Mouse (Mus musculus) stomach, embryonic 15.5 days (tissue): Measurements from ENCODE around the gene Prox1. TPM values are rescaled to one million over a fixed set of nuclear protein-coding genes. Genes with fewer than 3 reads are reported as not detected.

ENCODE experiments used
- ATAC-seq: fragments of 200-750 bp; cut with Nextera tagmentation; 2 replicates; pipeline ENCODE4 v1.8.0; 2017; ENCODE audit warnings: low read depth, moderate number of reproducible peaks, moderate TSS enrichment; ENCODE audit not compliant: insufficient read depth, low FRiP score
- H3K27ac ChIP-seq: fragments of 300-500 bp; sonication (generic); 2 replicates; pipeline ENCODE4 v1.5.1; 2015; ENCODE audit warnings: mild to moderate bottlenecking, inconsistent platforms
- H3K27me3 ChIP-seq: fragments of 300-500 bp; sonication (generic); replicated peaks from 2 replicates; pipeline ENCODE4 v1.6.1; 2015; ENCODE audit warnings: inconsistent platforms
- H3K36me3 ChIP-seq: fragments of 300-500 bp; sonication (generic); 2 replicates; pipeline ENCODE4 v1.6.1; 2015; ENCODE audit warnings: inconsistent platforms
- H3K4me1 ChIP-seq: fragments of 300-500 bp; sonication (generic); 2 replicates; pipeline ENCODE4 v1.6.1; 2015; ENCODE audit warnings: inconsistent platforms
- H3K4me2 ChIP-seq: fragments of 300-500 bp; sonication (generic); 2 replicates; pipeline ENCODE4 v1.6.1; 2015; ENCODE audit warnings: mild to moderate bottlenecking, inconsistent platforms
- H3K4me3 ChIP-seq: fragments of 300-500 bp; sonication (generic); replicated peaks from 2 replicates; pipeline ENCODE4 v1.5.1; 2015; ENCODE audit warnings: inconsistent platforms
- H3K9ac ChIP-seq: fragments of 300-500 bp; sonication (generic); 2 replicates; pipeline ENCODE4 v1.6.1; 2015; ENCODE audit warnings: inconsistent platforms
- H3K9me3 ChIP-seq: fragments of 300-500 bp; sonication (generic); 2 replicates; pipeline ENCODE4 v1.6.1; 2016; ENCODE audit warnings: inconsistent platforms
- WGBS: fragments of 180-500 bp; shearing (Covaris S2); methylation state at CpG from one replicate; pipeline ENCODE4 v1.1.7; 2015; 5-methylcytosine and 5-hydroxymethylcytosine counted together
- polyA plus RNA-seq: library from polyadenylated mRNA; unstranded; fragments of >200 nt; fragmentation: Nextera tagmentation; extraction: Ambion mirVana; gene quantifications from 2 replicates; pipeline ENCODE4 v1.2.1, GENCODE M21; 2015

Prox1 gene
- polyA plus RNA-seq, 1 experiment from 2014 or later, result 3.0 TPM

GRCm38 (mm10) chr1:190137943-190138342, 32.6 kb downstream of the Prox1 start:
- Histone ChIP-seq H3K4me3 (no peak overlapping the region), H3K36me3 (no peaks in the 10 kb centered on the region), H3K4me1 (no peaks in the 10 kb centered on the region), H3K4me2 (no peak overlapping the region), H3K9me3 (no peaks in the 10 kb centered on the region), H3K27me3 (no peaks in the 10 kb centered on the region), H3K27ac (no peak overlapping the region), H3K9ac (no peak overlapping the region)
- ATAC-seq, result no peak
- WGBS, result 76% methylated on average over 10 of the region's 10 CpGs

- 63% methylated on average over 4 of the region's 4 CpGs for WGBS
- no peaks in the 10 kb centered on the region for H3K27me3 ChIP-seq
- ATAC-seq, result no peak
- no peak overlapping the region for H3K9ac ChIP-seq
- H3K4me2 ChIP-seq, result no peak overlapping the region
- H3K36me3 ChIP-seq, result no peaks in the 10 kb centered on the region
- H3K27ac ChIP-seq, result no peak overlapping the region
- H3K9me3 ChIP-seq, result no peaks in the 10 kb centered on the region
- 0 out of 2 replicates have a peak, but pooled peaks cover 2% of the 10 kb centered on the region for H3K4me1 ChIP-seq
- no peak overlapping the region for H3K4me3 ChIP-seq
Measured at GRCm38 (mm10) chr1:190132897-190133296, 37.6 kb downstream of the Prox1 start.

GRCm38 (mm10) chr1:190130888-190131287, 39.6 kb downstream of the Prox1 start:
- H3K9me3 ChIP-seq, result no peaks in the 10 kb centered on the region
- 55% methylated on average over 4 of the region's 4 CpGs for WGBS
- no peak overlapping the region for H3K4me3 ChIP-seq
- H3K27ac ChIP-seq, result no peak overlapping the region
- no peak overlapping the region for H3K9ac ChIP-seq
- no peaks in the 10 kb centered on the region for H3K27me3 ChIP-seq
- no peak for ATAC-seq
- H3K36me3 ChIP-seq, result no peaks in the 10 kb centered on the region
- H3K4me1 ChIP-seq, result 0 out of 2 replicates have a peak, but pooled peaks cover 2% of the 10 kb centered on the region
- no peak overlapping the region for H3K4me2 ChIP-seq

GRCm38 (mm10) chr1:190129553-190129952, 41.0 kb downstream of the Prox1 start:
- H3K27me3 ChIP-seq, result no peaks in the 10 kb centered on the region
- 0 out of 2 replicates have a peak, but pooled peaks cover 2% of the 10 kb centered on the region for H3K4me1 ChIP-seq
- 49% methylated on average over 7 of the region's 7 CpGs for WGBS
- H3K9me3 ChIP-seq, result no peaks in the 10 kb centered on the region
- no peak overlapping the region for H3K4me2 ChIP-seq
- H3K9ac ChIP-seq, result no peak overlapping the region
- H3K36me3 ChIP-seq, result no peaks in the 10 kb centered on the region
- H3K4me3 ChIP-seq, result no peak overlapping the region
- no peak overlapping the region for H3K27ac ChIP-seq
- ATAC-seq, result no peak

- Histone ChIP-seq H3K27ac (no peak overlapping the region), H3K4me3 (no peak overlapping the region), H3K9ac (no peak overlapping the region), H3K4me2 (no peak overlapping the region), H3K4me1 (0 out of 2 replicates have a peak, but pooled peaks cover 2% of the 10 kb centered on the region), H3K27me3 (no peaks in the 10 kb centered on the region), H3K36me3 (no peaks in the 10 kb centered on the region), H3K9me3 (no peaks in the 10 kb centered on the region)
- 45% methylated on average over 12 of the region's 12 CpGs for WGBS
- ATAC-seq, result no peak
Measured at GRCm38 (mm10) chr1:190128674-190129322, 41.7 kb downstream of the Prox1 start.

GRCm38 (mm10) chr1:190127878-190128277, 42.6 kb downstream of the Prox1 start:
- H3K27me3 ChIP-seq, result no peaks in the 10 kb centered on the region
- 45% methylated on average over 5 of the region's 5 CpGs for WGBS
- H3K4me3 ChIP-seq, result no peak overlapping the region
- 0 out of 2 replicates have a peak, but pooled peaks cover 2% of the 10 kb centered on the region for H3K4me1 ChIP-seq
- ATAC-seq, result no peak
- no peak overlapping the region for H3K4me2 ChIP-seq
- no peak overlapping the region for H3K9ac ChIP-seq
- H3K36me3 ChIP-seq, result no peaks in the 10 kb centered on the region
- no peaks in the 10 kb centered on the region for H3K9me3 ChIP-seq
- no peak overlapping the region for H3K27ac ChIP-seq

- H3K4me2 ChIP-seq, result no peak overlapping the region
- no peak overlapping the region for H3K27ac ChIP-seq
- H3K27me3 ChIP-seq, result no peaks in the 10 kb centered on the region
- H3K9ac ChIP-seq, result no peak overlapping the region
- H3K9me3 ChIP-seq, result no peaks in the 10 kb centered on the region
- H3K36me3 ChIP-seq, result no peaks in the 10 kb centered on the region
- ATAC-seq, result no peak
- 52% methylated on average over 6 of the region's 6 CpGs for WGBS
- no peak overlapping the region for H3K4me3 ChIP-seq
- H3K4me1 ChIP-seq, result 0 out of 2 replicates have a peak, but pooled peaks cover 2% of the 10 kb centered on the region
Measured at GRCm38 (mm10) chr1:190127163-190127795, 43.2 kb downstream of the Prox1 start.

GRCm38 (mm10) chr1:190124961-190125739, 45.4 kb downstream of the Prox1 start:
- Histone ChIP-seq H3K4me1 (0 out of 2 replicates have a peak, but pooled peaks cover 2% of the 10 kb centered on the region), H3K4me2 (no peak overlapping the region), H3K36me3 (no peaks in the 10 kb centered on the region), H3K9me3 (no peaks in the 10 kb centered on the region), H3K4me3 (no peak overlapping the region), H3K27ac (no peak overlapping the region), H3K27me3 (no peaks in the 10 kb centered on the region), H3K9ac (no peak overlapping the region)
- 74% methylated on average over 14 of the region's 14 CpGs for whole genome bisulfite sequencing
- ATAC-seq, result peak; percentile 50; the same call in 1 of the 2 replicates

- Histone ChIP-seq H3K4me1 (no peaks in the 10 kb centered on the region), H3K9me3 (no peaks in the 10 kb centered on the region), H3K27ac (no peak overlapping the region), H3K27me3 (no peaks in the 10 kb centered on the region), H3K36me3 (no peaks in the 10 kb centered on the region), H3K4me2 (no peak overlapping the region), H3K4me3 (no peak overlapping the region), H3K9ac (no peak overlapping the region)
- 89% methylated on average over 13 of the region's 13 CpGs for WGBS
- ATAC-seq, result no peak
Measured at GRCm38 (mm10) chr1:190123404-190123803, 47.1 kb downstream of the Prox1 start.

GRCm38 (mm10) chr1:190115985-190116384, 54.5 kb downstream of the Prox1 start:
- no peak overlapping the region for H3K9ac ChIP-seq
- H3K4me2 ChIP-seq, result no peak overlapping the region
- H3K4me1 ChIP-seq, result no peaks in the 10 kb centered on the region
- no peaks in the 10 kb centered on the region for H3K9me3 ChIP-seq
- H3K27me3 ChIP-seq, result no peaks in the 10 kb centered on the region
- H3K36me3 ChIP-seq, result no peaks in the 10 kb centered on the region
- H3K27ac ChIP-seq, result no peak overlapping the region
- H3K4me3 ChIP-seq, result no peak overlapping the region
- no peak for ATAC-seq
- 81% methylated on average over 1 of the region's 1 CpGs for WGBS

GRCm38 (mm10) chr1:190111741-190112140, 58.8 kb downstream of the Prox1 start:
- Histone ChIP-seq H3K9me3 (no peaks in the 10 kb centered on the region), H3K4me3 (no peak overlapping the region), H3K36me3 (no peaks in the 10 kb centered on the region), H3K27ac (no peak overlapping the region), H3K27me3 (no peaks in the 10 kb centered on the region), H3K9ac (no peak overlapping the region), H3K4me1 (no peaks in the 10 kb centered on the region), H3K4me2 (no peak overlapping the region)
- no peak for ATAC-seq
- 67% methylated on average over 6 of the region's 6 CpGs for WGBS

GRCm38 (mm10) chr1:190107587-190107986, 62.9 kb downstream of the Prox1 start:
- Histone ChIP-seq H3K36me3 (no peaks in the 10 kb centered on the region), H3K4me1 (no peaks in the 10 kb centered on the region), H3K4me2 (no peak overlapping the region), H3K4me3 (no peak overlapping the region), H3K9ac (no peak overlapping the region), H3K27ac (no peak overlapping the region), H3K9me3 (no peaks in the 10 kb centered on the region), H3K27me3 (no peaks in the 10 kb centered on the region)
- no peak for ATAC-seq
- WGBS, result 81% methylated on average over 1 of the region's 1 CpGs
